Mouse (Mus musculus) spleen, adult 2 months (tissue): ENCODE data around the gene Rad21l. TPM values are rescaled to one million over a fixed set of nuclear protein-coding genes. Genes with fewer than 3 reads are reported as not detected.

Experiments
- DNase-seq, 2 experiments: peaks; one replicate each; pipeline versions ENCODE4 v3.0.0 to v3.0.0-alpha.2; 2012 to 2021; ENCODE audit warnings: low spot score in 2 of 2, low read depth in 1 of 2
- H3K27ac ChIP-seq: fragments of 200-500 bp; 2 replicates; pipeline ENCODE4 v1.5.1; 2012; ENCODE audit warnings: low read length, inconsistent platforms; ENCODE audit not compliant: insufficient read depth
- H3K27me3 ChIP-seq: fragments of 200-500 bp; 2 replicates; pipeline ENCODE4 v1.6.1; 2012; ENCODE audit warnings: mild to moderate bottlenecking, moderate library complexity, low read length, inconsistent platforms; ENCODE audit not compliant: control insufficient read depth, insufficient read depth
- H3K36me3 ChIP-seq: fragments of 200-500 bp; 2 replicates; pipeline ENCODE4 v1.6.1; 2012; ENCODE audit warnings: mild to moderate bottlenecking, low read length, inconsistent platforms; ENCODE audit not compliant: control insufficient read depth, insufficient read depth
- H3K4me1 ChIP-seq: fragments of 200-500 bp; 2 replicates; pipeline ENCODE4 v1.6.1; 2011; ENCODE audit warnings: inconsistent platforms; ENCODE audit not compliant: control insufficient read depth, insufficient read depth, insufficient read length
- H3K4me3 ChIP-seq: fragments of 200-500 bp; 2 replicates; pipeline ENCODE4 v1.5.1; 2011; ENCODE audit warnings: mild to moderate bottlenecking, inconsistent platforms; ENCODE audit not compliant: insufficient read depth, insufficient read length; ENCODE audit errors: extremely low read depth
- CTCF ChIP-seq: fragments of 200-500 bp; IDR thresholded peaks from 2 replicates; pipeline ENCODE4 v1.5.1; 2011; ENCODE audit warnings: mild to moderate bottlenecking, inconsistent platforms; ENCODE audit not compliant: insufficient read depth, insufficient read length, insufficient replicate concordance; ENCODE audit errors: extremely low read depth
- POLR2A ChIP-seq: fragments of 200-500 bp; IDR thresholded peaks from 2 replicates; pipeline ENCODE4 v1.6.1; 2011; ENCODE audit warnings: low read depth, low read length, inconsistent platforms
- WGBS: fragments of 180-500 bp; shearing (Covaris S2); methylation state at CpG from one replicate; pipeline ENCODE4 v1.1.7; 2018; 5-methylcytosine and 5-hydroxymethylcytosine counted together
- polyA plus RNA-seq: library from polyadenylated mRNA; depleted of rRNA; stranded (reverse); fragments of >200 nt; gene quantifications from 2 replicates; pipeline ENCODE4 v1.2.3, GENCODE M21; 2012; rRNA removed

Rad21l gene
- polyA plus RNA-seq, 1 experiment: not detected

DNA sequence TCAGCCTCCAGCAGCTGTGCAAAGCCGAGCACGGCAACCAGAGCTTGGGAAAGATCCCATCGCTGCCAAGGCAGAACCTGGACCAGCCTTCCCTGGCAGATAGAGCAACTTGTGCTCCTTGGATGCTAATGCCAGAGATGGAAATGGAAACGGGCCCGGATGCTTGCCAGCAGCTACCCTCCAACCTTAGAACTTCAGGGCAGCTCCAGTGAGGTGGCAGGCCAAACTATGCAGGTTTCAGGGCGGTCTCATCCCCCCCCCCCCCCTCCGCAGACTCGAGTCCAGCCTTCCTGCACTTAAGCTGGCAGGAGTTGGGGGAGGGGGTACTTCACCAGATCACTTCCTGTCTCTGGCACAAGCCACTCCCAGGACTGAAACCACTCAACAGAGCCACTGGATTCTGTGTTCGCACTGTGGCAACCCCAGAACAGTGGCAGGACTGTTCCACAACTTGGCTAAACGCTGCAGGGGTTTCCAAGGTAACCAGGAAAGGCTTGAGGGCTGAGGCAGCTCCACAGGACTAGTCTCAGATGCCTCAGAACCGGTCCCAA lies 62.8 kb downstream of the Rad21l start:
- no peak for DNase-seq
- no peak overlapping the region for H3K27ac ChIP-seq
- TF ChIP-seq CTCF (no peak), POLR2A (no peak)
- H3K36me3 ChIP-seq: no peaks in the 10 kb centered on the region
- H3K4me3 ChIP-seq: no peak overlapping the region
- H3K27me3 ChIP-seq: no peaks in the 10 kb centered on the region
- 38% methylated on average over 11 of the region's 11 CpGs for WGBS
- H3K4me1 ChIP-seq: no peaks in the 10 kb centered on the region

DNA sequence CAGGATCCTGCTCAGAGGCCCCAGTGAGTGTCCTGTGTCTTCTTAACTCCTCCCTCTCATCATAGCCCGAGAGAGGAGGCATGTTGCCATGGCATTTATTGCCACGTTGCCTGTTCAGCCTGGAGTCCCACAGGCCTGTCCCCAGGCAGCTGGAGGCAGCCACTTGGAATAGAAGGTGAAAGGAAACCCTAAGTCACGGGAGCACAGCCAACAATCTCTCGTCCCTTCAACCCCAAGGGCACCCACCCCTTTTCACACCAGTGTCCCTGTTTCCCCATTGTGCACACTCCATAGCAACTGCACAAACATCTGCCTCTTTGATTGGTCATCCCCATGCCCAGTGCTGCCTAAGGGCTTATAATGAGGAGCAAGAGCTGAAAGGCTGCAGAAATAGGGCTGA lies 64.7 kb downstream of the Rad21l start:
- H3K4me3 ChIP-seq: no peak overlapping the region
- no peak for DNase-seq
- no peaks in the 10 kb centered on the region for H3K4me1 ChIP-seq
- TF ChIP-seq POLR2A (no peak), CTCF (no peak)
- no peaks in the 10 kb centered on the region for H3K36me3 ChIP-seq
- no peak overlapping the region for H3K27ac ChIP-seq
- no peaks in the 10 kb centered on the region for H3K27me3 ChIP-seq
- WGBS: 76% methylated on average over 4 of the region's 4 CpGs

DNA sequence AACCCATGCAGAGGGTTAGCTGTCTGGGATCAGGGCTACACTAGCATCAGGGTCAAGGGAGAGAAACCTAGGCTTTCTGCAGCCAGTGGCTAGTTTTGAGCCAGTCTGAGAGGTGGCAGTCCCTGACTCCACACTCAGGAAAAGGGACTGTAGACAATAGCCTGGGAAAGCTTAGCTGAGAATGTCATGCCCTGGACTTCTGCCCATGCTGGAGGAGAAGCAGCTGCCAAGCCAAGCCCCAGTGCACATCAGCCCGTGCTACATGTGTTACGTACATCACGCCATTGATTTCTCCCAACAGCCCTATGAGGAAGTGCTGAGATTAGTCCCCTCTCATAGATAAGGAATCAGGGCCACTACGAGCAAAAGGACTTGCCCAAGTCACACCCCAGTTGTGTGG lies 66.2 kb downstream of the Rad21l start:
- Histone ChIP-seq H3K4me1 (no peaks in the 10 kb centered on the region), H3K4me3 (no peak overlapping the region), H3K27me3 (no peaks in the 10 kb centered on the region), H3K27ac (no peak overlapping the region), H3K36me3 (no peaks in the 10 kb centered on the region)
- 87% methylated on average over 4 of the region's 4 CpGs for WGBS
- no peak for DNase-seq
- no peak for TF ChIP-seq POLR2A
- TF ChIP-seq CTCF: no peak

DNA sequence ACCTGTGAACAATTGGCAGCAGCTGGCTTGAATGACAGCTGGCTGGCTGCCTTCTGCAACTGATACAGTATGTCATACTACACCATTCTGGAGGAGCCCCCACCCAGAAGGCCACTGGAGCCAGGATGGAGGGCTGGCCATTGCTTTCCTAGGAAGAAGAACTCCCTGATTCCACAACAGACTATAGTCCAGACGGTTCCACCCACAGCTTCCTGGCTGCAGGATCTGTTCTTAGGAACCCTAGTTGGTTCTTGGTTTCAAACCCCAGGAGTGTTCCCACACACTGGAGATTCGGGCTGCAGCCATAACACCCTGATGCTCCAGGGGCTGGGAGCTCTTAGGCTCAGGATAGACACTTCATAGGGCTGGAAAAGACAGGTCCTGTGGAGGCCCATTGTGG lies 70.3 kb downstream of the Rad21l start:
- DNase-seq: no peak
- Histone ChIP-seq H3K36me3 (no peaks in the 10 kb centered on the region), H3K4me3 (no peak overlapping the region), H3K27ac (no peak overlapping the region), H3K27me3 (no peaks in the 10 kb centered on the region), H3K4me1 (no peaks in the 10 kb centered on the region)
- WGBS: 75% methylated on average over 2 of the region's 2 CpGs
- TF ChIP-seq POLR2A (no peak), CTCF (no peak)

Other genes starting within 250 kb of the Rad21l start
- gene 4921509C19Rik, start 192.4 kb downstream of the Rad21l start, polyA plus RNA-seq: not detected in 2 replicates
- gene Nsfl1c, start 174.4 kb downstream of the Rad21l start, polyA plus RNA-seq: 29.4 and 30.7 TPM in 2 replicates
- gene Fkbp1a, start 126.0 kb downstream of the Rad21l start, polyA plus RNA-seq: 33.4 and 37.1 TPM in 2 replicates
- gene Sdcbp2, start 95.9 kb downstream of the Rad21l start, polyA plus RNA-seq: 2.3 TPM in 2 replicates
- 0.20 and 0.65 TPM in 2 replicates for gene Snph, start 35.9 kb downstream of the Rad21l start, polyA plus RNA-seq
- gene Tmem74b, start 33.5 kb upstream of the Rad21l start, polyA plus RNA-seq: 0.06 and 0.11 TPM in 2 replicates
- 39.5 and 43.2 TPM in 2 replicates for gene Psmf1, start 75.7 kb upstream of the Rad21l start, polyA plus RNA-seq
- gene Rspo4, start 174.4 kb upstream of the Rad21l start, polyA plus RNA-seq: not detected in 2 replicates
- gene Angpt4, start 242.7 kb upstream of the Rad21l start, polyA plus RNA-seq: 0.57 and 0.86 TPM in 2 replicates